Mouse (Mus musculus) heart, embryonic 13.5 days (tissue): ENCODE data around the gene Ski. TPM values are rescaled to one million over a fixed set of nuclear protein-coding genes. Genes with fewer than 3 reads are reported as not detected.

Source experiments
- ATAC-seq: fragments of 200-750 bp; cut with Nextera tagmentation; 2 replicates; pipeline ENCODE4 v1.8.0; 2017; ENCODE audit warnings: moderate TSS enrichment; ENCODE audit not compliant: insufficient number of reproducible peaks, low FRiP score, low TSS enrichment; ENCODE audit errors: extremely low read depth
- H3K27ac ChIP-seq: fragments of 300-500 bp; sonication (generic); replicated peaks from 2 replicates; pipeline ENCODE4 v1.5.1; 2015; ENCODE audit warnings: moderate library complexity, mild to moderate bottlenecking, inconsistent platforms
- H3K27me3 ChIP-seq: fragments of 300-500 bp; sonication (generic); replicated peaks from 2 replicates; pipeline ENCODE4 v1.6.1; 2015; ENCODE audit warnings: mild to moderate bottlenecking, inconsistent platforms
- H3K36me3 ChIP-seq: fragments of 300-500 bp; sonication (generic); 2 replicates; pipeline ENCODE4 v1.6.1; 2015; ENCODE audit warnings: mild to moderate bottlenecking, inconsistent platforms
- H3K4me1 ChIP-seq: fragments of 300-500 bp; sonication (generic); 2 replicates; pipeline ENCODE4 v1.6.1; 2015; ENCODE audit warnings: inconsistent platforms
- H3K4me2 ChIP-seq: fragments of 300-500 bp; sonication (generic); 2 replicates; pipeline ENCODE4 v1.6.1; 2015; ENCODE audit warnings: inconsistent platforms, mild to moderate bottlenecking, moderate library complexity
- H3K4me3 ChIP-seq: fragments of 300-500 bp; sonication (generic); 2 replicates; pipeline ENCODE4 v1.5.1; 2015; ENCODE audit warnings: moderate library complexity, mild to moderate bottlenecking, inconsistent platforms
- H3K9ac ChIP-seq: fragments of 300-500 bp; sonication (generic); 2 replicates; pipeline ENCODE4 v1.6.1; 2015; ENCODE audit warnings: inconsistent platforms, mild to moderate bottlenecking, moderate library complexity
- H3K9me3 ChIP-seq: fragments of 300-500 bp; sonication (generic); 2 replicates; pipeline ENCODE4 v1.6.1; 2016; ENCODE audit warnings: inconsistent platforms
- WGBS: fragments of 180-500 bp; shearing (Covaris S2); methylation state at CpG from one replicate; pipeline ENCODE4 v1.1.7; 2015; ENCODE audit warnings: mixed read lengths; 5-methylcytosine and 5-hydroxymethylcytosine counted together
- polyA plus RNA-seq: library from polyadenylated mRNA; unstranded; fragments of >200 nt; fragmentation: Nextera tagmentation; extraction: Ambion mirVana; gene quantifications from 2 replicates; pipeline ENCODE4 v1.2.1, GENCODE M21; 2015

Gene Ski
- polyA plus RNA-seq, 1 experiment from 2014 or later, result 10.2 TPM

DNA sequence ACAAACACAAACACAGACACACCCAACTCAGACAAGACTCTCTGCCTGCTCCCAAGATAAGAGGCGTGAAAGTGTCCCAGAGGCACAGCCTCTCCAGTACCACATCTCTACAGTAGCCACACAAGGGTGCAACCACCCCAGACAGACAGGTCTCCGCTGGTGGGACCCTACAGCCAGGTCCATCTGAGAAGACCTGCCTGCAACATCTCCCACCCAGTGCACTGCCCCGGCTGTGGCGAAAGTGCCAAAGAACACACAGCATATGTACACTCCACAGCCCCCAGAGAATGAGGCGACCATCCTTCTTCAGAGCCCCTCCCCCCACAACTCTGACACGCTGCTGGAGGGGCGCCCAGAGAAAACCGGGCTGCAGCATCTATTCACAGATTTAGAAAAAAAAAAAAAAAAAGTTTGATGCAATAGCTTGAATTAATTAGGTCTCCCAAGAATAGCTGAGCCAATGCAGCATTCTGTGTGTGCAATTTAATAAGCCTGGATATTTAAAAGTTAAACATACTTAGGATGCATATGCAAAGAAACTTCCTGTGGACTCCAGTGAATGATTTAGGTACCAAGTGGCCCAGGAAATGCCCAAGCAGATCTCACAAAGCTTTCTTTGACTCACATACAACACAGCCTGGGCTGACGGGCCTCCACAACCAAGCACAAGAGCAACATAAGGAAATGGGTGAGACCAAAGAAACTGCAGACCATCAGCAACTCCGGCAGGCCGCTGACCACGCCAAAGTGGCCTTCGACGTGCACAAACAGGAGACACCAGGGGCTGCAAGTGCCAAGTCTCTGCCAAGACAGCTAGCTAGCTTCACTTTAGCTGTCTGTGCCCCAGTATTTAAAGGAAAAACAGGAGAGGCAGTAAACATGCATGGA is 1.9 kb downstream of the Ski start:
- Histone ChIP-seq H3K27ac (peak overlapping the region; percentile 81), H3K4me2 (peak overlapping the region; percentile 97), H3K4me3 (peak overlapping the region; percentile 95), H3K9ac (peak overlapping the region; percentile 99), H3K36me3 (0 out of 2 replicates have a peak, but pooled peaks cover 7% of the 10 kb centered on the region), H3K27me3 (no peaks in the 10 kb centered on the region), H3K9me3 (no peaks in the 10 kb centered on the region), H3K4me1 (peaks cover 64% of the 10 kb centered on the region)
- ATAC-seq, result no peak
- WGBS, result 6% methylated on average over 14 of the region's 14 CpGs

DNA sequence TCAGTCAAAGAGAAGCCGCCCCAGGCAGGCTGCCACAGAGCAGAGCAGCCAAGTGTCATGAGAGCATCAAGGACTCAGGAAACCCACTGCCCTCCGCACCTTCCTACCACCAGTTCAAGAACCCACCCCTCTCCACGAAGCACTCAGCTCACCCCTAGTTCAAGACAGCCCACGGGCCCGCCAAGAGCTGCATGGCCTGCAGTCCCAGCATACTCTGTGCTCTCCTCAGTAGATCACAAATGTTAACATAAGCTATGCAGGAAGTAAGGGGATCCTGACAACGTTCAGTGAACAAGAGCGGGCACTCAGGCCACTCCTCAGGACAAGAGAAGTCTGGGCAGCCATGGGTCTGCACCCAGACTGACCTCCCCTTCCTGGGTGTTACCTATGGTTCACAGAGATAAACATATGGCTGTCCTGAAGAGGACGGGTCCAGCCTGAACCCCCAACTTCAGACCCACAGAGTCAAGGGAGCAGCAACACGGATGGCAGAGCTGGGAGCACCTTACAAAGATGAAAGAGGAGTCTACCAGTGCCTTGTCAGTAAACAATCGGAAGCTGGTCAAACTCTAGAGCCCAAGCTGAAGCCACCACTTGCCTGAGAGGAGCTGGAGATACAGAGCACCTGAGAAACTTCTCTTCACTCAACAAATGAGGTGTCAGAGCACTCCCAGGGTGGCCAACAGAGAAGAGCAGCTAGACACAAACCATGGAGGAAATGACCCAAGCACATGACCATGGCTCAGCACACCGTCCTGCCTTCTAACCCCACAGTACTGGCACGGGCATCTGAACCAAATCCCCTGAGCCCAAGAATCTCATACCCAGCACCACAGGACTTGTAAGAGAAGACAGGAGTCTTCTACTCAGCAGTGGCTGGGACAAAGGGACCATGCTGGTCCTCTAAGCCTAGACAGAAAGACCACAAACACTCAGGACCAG is 2.9 kb downstream of the Ski start:
- peak overlapping the region; percentile 95 for H3K4me3 ChIP-seq
- WGBS, result 41% methylated on average over 12 of the region's 12 CpGs
- peaks cover 73% of the 10 kb centered on the region for H3K4me1 ChIP-seq
- 0 out of 2 replicates have a peak, but pooled peaks cover 7% of the 10 kb centered on the region for H3K36me3 ChIP-seq
- no peaks in the 10 kb centered on the region for H3K27me3 ChIP-seq
- peak overlapping the region; percentile 99 for H3K9ac ChIP-seq
- no peak for ATAC-seq
- H3K9me3 ChIP-seq, result no peaks in the 10 kb centered on the region
- H3K4me2 ChIP-seq, result peak overlapping the region; percentile 97
- peak overlapping the region; percentile 81 for H3K27ac ChIP-seq

DNA sequence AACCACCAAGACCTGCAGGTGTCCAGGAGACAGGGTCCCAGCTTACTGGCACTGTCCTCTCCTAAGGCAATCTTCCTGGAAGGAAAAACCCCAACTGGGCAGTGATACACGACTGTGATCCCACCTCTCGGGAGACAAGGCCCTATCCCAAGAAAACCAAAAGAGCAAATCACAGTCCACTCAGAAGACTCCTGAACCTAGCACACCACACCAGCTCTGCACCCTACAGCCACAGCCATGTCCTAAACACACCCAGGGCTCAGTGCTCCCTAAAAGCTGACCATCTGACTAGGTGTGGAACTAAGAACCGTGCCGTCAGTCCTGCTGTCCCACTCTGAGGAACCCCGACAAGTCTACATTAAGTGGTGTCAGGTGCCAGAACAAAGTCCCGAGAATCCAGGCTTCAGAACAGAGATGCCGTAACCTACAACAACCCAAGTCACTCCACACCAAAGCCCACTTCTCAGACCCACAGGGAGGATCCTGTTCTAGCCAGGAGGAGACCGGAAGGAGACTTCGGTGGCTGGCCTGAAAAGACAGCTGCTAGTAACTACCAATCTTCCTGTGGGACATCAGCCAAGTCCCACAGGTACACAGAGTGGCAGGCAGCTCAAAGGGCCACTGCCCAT is 4.2 kb downstream of the Ski start:
- Histone ChIP-seq H3K4me2 (peak overlapping the region; percentile 97), H3K27ac (peak overlapping the region; percentile 41; the same call in 1 of the 2 replicates), H3K4me3 (peak overlapping the region; percentile 95), H3K4me1 (peaks cover 77% of the 10 kb centered on the region), H3K27me3 (no peaks in the 10 kb centered on the region), H3K36me3 (0 out of 2 replicates have a peak, but pooled peaks cover 7% of the 10 kb centered on the region), H3K9ac (peak overlapping the region; percentile 99), H3K9me3 (no peaks in the 10 kb centered on the region)
- no peak for ATAC-seq
- 75% methylated on average over 9 of the region's 9 CpGs for WGBS

DNA sequence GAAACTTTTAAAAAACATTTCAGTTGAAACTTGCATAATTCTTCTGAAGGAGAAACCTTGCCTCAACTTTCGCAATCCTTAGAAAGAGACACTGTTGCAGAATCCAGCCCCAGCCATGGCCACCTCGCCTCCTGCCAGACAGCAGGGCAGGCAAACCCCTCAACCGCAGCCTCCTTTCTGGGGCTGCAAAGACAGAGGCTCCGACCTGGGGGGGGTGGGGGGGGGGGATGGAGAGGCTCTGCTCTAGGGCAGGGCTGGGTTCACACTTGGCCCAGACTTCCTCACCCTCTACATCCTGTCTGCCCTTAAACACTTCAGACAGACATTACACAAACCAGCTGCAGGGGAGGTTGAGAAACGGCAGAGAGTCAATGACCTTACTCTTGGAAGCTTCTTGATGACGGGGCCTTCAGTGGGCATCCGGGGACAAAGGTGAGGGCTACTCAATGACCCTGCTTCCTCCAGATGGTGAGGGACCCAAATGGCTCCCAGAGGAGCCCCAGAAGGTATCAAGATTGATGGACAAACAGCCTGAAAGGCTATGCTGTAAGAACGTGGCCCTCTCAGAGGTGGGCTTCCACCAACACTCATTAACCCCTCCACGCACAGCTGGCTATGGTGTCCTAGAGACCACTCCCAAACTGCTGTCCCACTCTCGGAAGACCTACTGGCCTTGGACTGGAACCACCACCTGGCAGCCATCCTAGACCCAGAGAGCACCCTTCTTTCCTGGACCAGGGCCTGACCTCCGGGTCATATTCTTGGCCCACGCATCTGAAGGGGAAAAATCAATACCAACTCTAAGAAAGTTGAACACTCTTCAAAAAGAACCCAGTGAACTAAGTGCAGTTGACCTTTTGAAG is 4.9 kb downstream of the Ski start:
- Histone ChIP-seq H3K9me3 (no peaks in the 10 kb centered on the region), H3K9ac (peak overlapping the region; percentile 99), H3K36me3 (0 out of 2 replicates have a peak, but pooled peaks cover 7% of the 10 kb centered on the region), H3K4me1 (peaks cover 84% of the 10 kb centered on the region), H3K27me3 (no peaks in the 10 kb centered on the region), H3K27ac (peak overlapping the region; percentile 72), H3K4me2 (peak overlapping the region; percentile 97), H3K4me3 (peak overlapping the region; percentile 95)
- 47% methylated on average over 12 of the region's 12 CpGs for WGBS
- ATAC-seq, result no peak

DNA sequence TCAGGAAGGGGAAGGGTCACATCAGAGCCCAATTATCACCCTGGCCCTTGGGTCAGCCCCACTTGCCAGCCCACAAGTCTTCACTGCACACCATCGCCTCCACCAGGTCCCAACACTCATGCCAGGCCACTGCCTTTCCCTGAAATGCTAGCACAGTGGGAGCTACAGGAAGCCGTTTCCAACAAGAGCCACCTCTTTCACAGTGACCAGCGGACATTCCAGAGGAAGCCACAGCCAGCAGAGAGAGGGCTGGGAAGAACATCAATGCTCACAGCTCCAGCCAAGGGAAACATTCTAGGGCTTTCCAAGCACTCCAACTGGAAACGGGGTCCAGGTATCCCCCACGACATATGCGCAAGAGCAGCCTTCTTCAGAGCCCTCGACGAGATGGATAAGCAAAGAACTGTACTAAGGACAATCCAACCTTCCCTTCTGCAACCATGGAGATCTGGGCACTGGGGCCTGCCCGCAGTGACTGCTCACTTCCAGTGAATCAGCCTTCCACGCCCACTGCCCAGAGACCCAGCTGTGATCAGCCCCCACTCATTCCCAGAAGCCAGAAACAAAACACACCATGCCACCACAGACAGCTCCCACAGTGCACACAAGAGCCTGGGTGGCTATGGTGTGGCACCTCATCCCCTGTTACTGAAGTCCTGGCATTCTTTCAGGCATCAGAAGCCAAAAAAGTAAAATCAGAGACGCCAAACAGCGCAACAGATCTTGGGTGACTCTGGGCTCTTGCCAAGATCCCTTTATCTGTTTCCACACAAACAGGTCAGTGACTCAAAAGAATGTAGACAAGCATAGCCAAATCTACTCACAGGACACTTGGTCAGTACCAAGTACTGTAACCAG is 6.4 kb downstream of the Ski start:
- Histone ChIP-seq H3K27ac (peak overlapping the region; percentile 72), H3K4me2 (peak overlapping the region; percentile 97), H3K4me1 (peaks cover 98% of the 10 kb centered on the region), H3K36me3 (peaks cover 9% of the 10 kb centered on the region), H3K27me3 (no peaks in the 10 kb centered on the region), H3K9me3 (no peaks in the 10 kb centered on the region), H3K9ac (peak overlapping the region; percentile 33), H3K4me3 (peak overlapping the region; percentile 17)
- WGBS, result 38% methylated on average over 12 of the region's 12 CpGs
- ATAC-seq, result no peak

DNA sequence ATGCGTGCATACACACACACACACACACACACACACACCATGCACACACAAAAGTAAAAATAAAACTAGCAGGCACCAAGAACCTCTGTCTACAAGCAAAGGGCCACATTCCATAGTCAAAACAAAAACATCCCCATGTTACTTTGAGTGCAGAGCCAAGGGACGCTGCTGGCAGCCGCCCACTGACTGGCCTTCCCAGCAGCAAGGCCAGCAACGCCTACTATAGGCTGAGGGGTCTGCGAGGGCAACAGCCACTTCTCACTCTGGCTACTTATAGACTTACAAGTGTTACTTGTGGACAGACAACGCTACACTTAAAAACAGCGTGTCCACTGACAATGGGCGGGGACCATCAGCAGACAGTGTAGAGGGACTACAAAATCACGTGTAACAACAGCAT is 7.2 kb downstream of the Ski start:
- peak overlapping the region; percentile 17; the same call in 1 of the 2 replicates for H3K4me3 ChIP-seq
- H3K27ac ChIP-seq, result peak overlapping the region; percentile 72; the same call in 1 of the 2 replicates
- WGBS, result 35% methylated on average over 9 of the region's 9 CpGs
- no peaks in the 10 kb centered on the region for H3K9me3 ChIP-seq
- H3K9ac ChIP-seq, result peak overlapping the region; percentile 33
- H3K27me3 ChIP-seq, result no peaks in the 10 kb centered on the region
- H3K4me1 ChIP-seq, result peaks cover 99% of the 10 kb centered on the region
- H3K4me2 ChIP-seq, result peak overlapping the region; percentile 97
- H3K36me3 ChIP-seq, result peaks cover 17% of the 10 kb centered on the region
- ATAC-seq, result no peak

DNA sequence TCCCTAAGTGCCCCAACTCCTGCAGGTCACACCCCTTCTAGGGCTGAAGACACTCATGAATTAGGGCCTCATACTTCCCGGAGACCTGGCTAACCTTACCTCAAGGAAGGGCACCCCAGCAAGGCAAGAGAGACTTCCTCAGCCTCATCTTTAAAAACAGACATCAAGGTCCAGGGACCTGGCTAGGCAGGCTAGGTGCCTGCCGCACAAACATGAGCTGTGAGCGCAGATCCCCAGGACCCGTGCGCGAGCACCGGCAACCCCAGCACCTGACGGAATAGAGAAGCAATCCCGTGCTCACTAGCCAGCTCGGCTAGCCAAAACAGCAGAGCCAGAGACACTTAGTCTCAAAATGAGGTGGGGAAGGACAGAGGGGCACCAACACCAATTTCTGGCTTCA is 7.6 kb downstream of the Ski start:
- no peaks in the 10 kb centered on the region for H3K27me3 ChIP-seq
- peak overlapping the region; percentile 33; the same call in 1 of the 2 replicates for H3K9ac ChIP-seq
- peak overlapping the region; percentile 97; the same call in 1 of the 2 replicates for H3K4me2 ChIP-seq
- H3K36me3 ChIP-seq, result peaks cover 17% of the 10 kb centered on the region
- H3K9me3 ChIP-seq, result no peaks in the 10 kb centered on the region
- no peak for ATAC-seq
- H3K4me3 ChIP-seq, result 0 out of 2 replicates have a peak overlapping the region, but pooled peaks have one; percentile 17
- H3K4me1 ChIP-seq, result peaks cover 99% of the 10 kb centered on the region
- H3K27ac ChIP-seq, result peak overlapping the region; percentile 72; the same call in 1 of the 2 replicates
- 85% methylated on average over 10 of the region's 10 CpGs for WGBS

DNA sequence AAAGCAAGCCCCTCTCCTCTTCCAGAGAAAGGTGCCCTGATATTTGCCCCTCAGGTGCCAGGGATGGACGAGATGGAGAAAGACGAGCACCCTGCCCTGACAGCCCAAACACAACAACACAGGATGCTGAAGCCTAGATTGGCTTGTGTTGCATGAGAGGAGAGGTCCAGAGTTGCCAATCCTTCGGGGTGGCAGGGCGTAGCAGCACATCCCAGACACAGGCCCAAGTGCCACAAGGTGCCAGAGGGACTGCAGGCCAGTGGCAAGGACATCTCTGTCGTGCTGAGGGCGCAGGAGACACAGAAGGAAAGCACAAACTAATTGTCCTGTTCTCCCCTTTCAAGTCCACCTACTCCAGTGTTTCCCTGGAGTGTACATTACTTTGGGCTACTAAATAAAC is 8.2 kb downstream of the Ski start:
- H3K9ac ChIP-seq, result peak overlapping the region; percentile 33; the same call in 1 of the 2 replicates
- no peak overlapping the region for H3K4me3 ChIP-seq
- H3K36me3 ChIP-seq, result peaks cover 17% of the 10 kb centered on the region
- no peak for ATAC-seq
- no peaks in the 10 kb centered on the region for H3K9me3 ChIP-seq
- H3K4me2 ChIP-seq, result no peak overlapping the region
- WGBS, result 76% methylated on average over 6 of the region's 6 CpGs
- H3K4me1 ChIP-seq, result peaks cover 99% of the 10 kb centered on the region
- H3K27me3 ChIP-seq, result no peaks in the 10 kb centered on the region
- H3K27ac ChIP-seq, result 0 out of 2 replicates have a peak overlapping the region, but pooled peaks have one; percentile 12

DNA sequence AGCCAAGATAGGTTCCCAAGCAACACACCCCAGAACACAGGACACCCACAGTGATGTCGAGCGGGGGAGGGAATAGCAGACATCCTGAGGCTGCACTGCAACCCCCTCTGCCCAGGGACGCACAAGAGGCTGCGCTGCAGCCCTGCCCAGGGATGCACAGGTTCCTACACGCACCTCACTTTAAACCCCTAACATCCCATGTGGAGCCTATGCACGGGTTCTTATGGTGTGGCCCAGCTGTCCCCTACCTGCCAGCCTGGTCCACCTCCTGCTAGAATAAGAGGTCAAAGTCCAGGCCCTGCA is 8.7 kb downstream of the Ski start:
- H3K9ac ChIP-seq, result peak overlapping the region; percentile 21; the same call in 1 of the 2 replicates
- no peak for ATAC-seq
- H3K4me2 ChIP-seq, result no peak overlapping the region

More for the DNA sequence above, 8.7 kb downstream of the Ski start:
- H3K27ac ChIP-seq, result no peak overlapping the region
- peaks cover 99% of the 10 kb centered on the region for H3K4me1 ChIP-seq
- no peaks in the 10 kb centered on the region for H3K9me3 ChIP-seq
- 76% methylated on average over 6 of the region's 6 CpGs for WGBS
- H3K36me3 ChIP-seq, result peaks cover 17% of the 10 kb centered on the region
- H3K27me3 ChIP-seq, result no peaks in the 10 kb centered on the region
- no peak overlapping the region for H3K4me3 ChIP-seq
